Mouse (Mus musculus): ENCODE measurements around the gene G3bp2. TPM values are rescaled to one million over a fixed set of nuclear protein-coding genes. Genes with fewer than 3 reads are reported as not detected.

Gene G3bp2
- total and polyA plus RNA-seq, 3 experiments = 12.5 to 168 (median 142) TPM

- no peak for DNase-seq
Observed at GRCm38 (mm10) chr5:92098351-92099109, 15.0 kb upstream of the G3bp2 start.

- DNase-seq = no peak
Observed at GRCm38 (mm10) chr5:92097779-92098178, 14.3 kb upstream of the G3bp2 start.

GRCm38 (mm10) chr5:92096786-92097185 lies 13.3 kb upstream of the G3bp2 start:
- DNase-seq = peak; percentile 59

GRCm38 (mm10) chr5:92094062-92094415 lies 10.5 kb upstream of the G3bp2 start:
- no peak for DNase-seq

GRCm38 (mm10) chr5:92093263-92094061 lies 9.9 kb upstream of the G3bp2 start:
- DNase-seq = peak; percentile 27

- DNase-seq = no peak
Observed at GRCm38 (mm10) chr5:92087469-92087868, 4.0 kb upstream of the G3bp2 start.

GRCm38 (mm10) chr5:92085821-92086550 lies 2.5 kb upstream of the G3bp2 start:
- DNase-seq = peak; percentile 60

- no peak for DNase-seq
Observed at GRCm38 (mm10) chr5:92085246-92085645, 1.7 kb upstream of the G3bp2 start.

GRCm38 (mm10) chr5:92082821-92083401 lies 608 bp downstream of the G3bp2 start:
- DNase-seq = peak; percentile 85

- DNase-seq = peak; percentile 27
Observed at GRCm38 (mm10) chr5:92081326-92081725, 2.2 kb downstream of the G3bp2 start.

- peak; percentile 50 for DNase-seq
Observed at GRCm38 (mm10) chr5:92080400-92080799, 3.1 kb downstream of the G3bp2 start.

- no peak for DNase-seq
Observed at GRCm38 (mm10) chr5:92079304-92079703, 4.2 kb downstream of the G3bp2 start.

GRCm38 (mm10) chr5:92078751-92079150 lies 4.8 kb downstream of the G3bp2 start:
- no peak for DNase-seq

- DNase-seq = no peak
Observed at GRCm38 (mm10) chr5:92076273-92076672, 7.2 kb downstream of the G3bp2 start.

- DNase-seq = no peak
Observed at GRCm38 (mm10) chr5:92074061-92074460, 9.5 kb downstream of the G3bp2 start.

- no peak for DNase-seq
Observed at GRCm38 (mm10) chr5:92063192-92063591, 20.3 kb downstream of the G3bp2 start.

GRCm38 (mm10) chr5:92052866-92053265 lies 30.7 kb downstream of the G3bp2 start:
- DNase-seq = no peak

GRCm38 (mm10) chr5:92050419-92050818 lies 33.1 kb downstream of the G3bp2 start:
- no peak for DNase-seq

GRCm38 (mm10) chr5:92043783-92044182 lies 39.7 kb downstream of the G3bp2 start, which contains the start of gene Cdkl2:
Gene Cdkl2, minus strand, starts transcription at chr5:92043883.
- no peak for DNase-seq

GRCm38 (mm10) chr5:92042377-92043348 lies 40.9 kb downstream of the G3bp2 start:
- peak; percentile 97 for DNase-seq

GRCm38 (mm10) chr5:92019960-92020359 lies 63.6 kb downstream of the G3bp2 start:
- DNase-seq = no peak

Measured in adrenal gland, adult 2 months (tissue).